Mouse (Mus musculus) G1E (cell line): ENCODE results near the gene Hyal2.

Experiments used
- CTCF ChIP-seq: IDR thresholded peaks from 2 replicates; pipeline ENCODE4 v1.5.1; 2012; ENCODE audit warnings: low read depth, low read length, inconsistent platforms, mixed read lengths
- GATA1 ChIP-seq: IDR thresholded peaks from 2 replicates; pipeline ENCODE4 v1.6.1; 2012; ENCODE audit warnings: borderline replicate concordance, low read length, inconsistent platforms, mixed read lengths
- GATA2 ChIP-seq: IDR thresholded peaks from 2 replicates; pipeline ENCODE4 v1.6.1; 2012; ENCODE audit warnings: low read depth, low read length, inconsistent platforms, borderline replicate concordance
- POLR2AphosphoS5 ChIP-seq: IDR thresholded peaks from 2 replicates; pipeline ENCODE4 v1.6.1; 2012; ENCODE audit warnings: low read depth, low read length, inconsistent platforms; ENCODE audit not compliant: insufficient replicate concordance
- TAL1 ChIP-seq: conservative IDR thresholded peaks from 2 replicates; pipeline ENCODE4 v1.6.1; 2012; ENCODE audit warnings: low read depth, low read length, inconsistent platforms, mixed read lengths

DNA sequence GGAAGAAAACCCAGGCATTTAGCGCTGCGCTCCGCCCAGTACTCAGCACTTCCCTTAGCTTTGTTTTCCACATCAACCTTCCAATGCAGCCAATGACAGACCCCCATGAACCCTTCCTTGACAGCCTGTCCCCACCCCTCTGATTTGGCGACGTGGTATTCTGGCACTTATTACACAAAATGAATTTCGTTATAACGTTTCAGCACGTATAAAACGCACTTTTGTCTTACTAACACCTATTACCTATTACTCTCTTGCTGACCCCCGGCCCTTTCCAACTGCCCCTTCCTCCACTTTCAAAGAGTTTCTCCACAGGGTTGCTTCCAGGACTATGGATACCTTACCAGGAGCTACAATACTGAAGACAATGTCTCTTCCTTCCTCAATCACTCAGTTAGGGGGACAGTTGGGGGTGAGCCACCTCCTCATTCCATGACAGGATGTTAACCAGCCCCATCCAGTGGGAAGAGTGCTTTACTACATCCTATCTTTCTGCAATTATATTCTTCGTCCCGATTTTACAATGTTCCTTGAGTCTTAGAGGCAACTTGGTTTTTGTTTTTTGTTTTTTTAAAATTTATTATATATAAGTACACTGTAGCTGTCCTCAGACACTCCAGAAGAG is 45.3 kb downstream of the Hyal2 start:
- TF ChIP-seq CTCF (no peak), POLR2AphosphoS5 (no peak), TAL1 (no peak), GATA1 (no peak), GATA2 (no peak)
